ENCODE assay signal across 21 mouse cellular contexts in the genomic region with DNA sequence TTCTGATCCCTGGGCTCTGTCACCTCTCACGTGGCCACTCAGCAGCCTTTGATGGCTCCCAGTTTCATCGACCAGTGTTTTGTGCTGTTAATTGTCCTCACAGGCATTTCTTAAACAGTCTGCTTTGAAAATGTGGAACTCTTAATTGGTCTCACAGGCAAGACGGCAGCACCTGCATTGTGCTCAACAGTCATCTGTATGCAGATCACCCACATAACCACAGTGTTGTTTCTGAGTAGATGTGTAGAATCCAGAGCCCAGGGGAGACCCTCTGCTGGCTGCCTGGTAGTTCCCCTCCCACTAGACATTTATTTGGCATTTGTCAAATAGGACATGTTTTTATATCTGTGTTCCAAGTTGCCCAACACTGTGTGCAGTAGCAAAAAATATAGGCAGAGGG.
A peak's percentile ranks its signal among the peaks of the same experiment; 100 is the strongest.
DNase-seq lines count a peak whose midpoint lies in the region; ATAC-seq and TF ChIP-seq lines count a peak whose summit lies in the region.
"Had no signal": no experiment of that assay in that cellular context is flagged by ENCODE, and none has a peak within 500 bp of the region (broad histone marks: within the 10 kb centered on the region; RNA-seq: fewer than 3 reads in every experiment).

No protein-coding gene starts in this region.

- H3K27me3 ChIP-seq in forebrain, embryonic 10.5 days (ENCODE audit: poor library complexity, severe bottlenecking): no peaks in the 10 kb centered on the region
- H3K27me3 ChIP-seq in forebrain, embryonic 15.5 days: no peaks in the 10 kb centered on the region
- H3K27me3 ChIP-seq in hindbrain, embryonic 14.5 days (ENCODE audit: control insufficient read depth, insufficient read depth, low read length): no peaks in the 10 kb centered on the region
- no peaks in the 10 kb centered on the region for H3K27me3 ChIP-seq in hindbrain, embryonic 10.5 days (ENCODE audit: insufficient read depth, poor library complexity, severe bottlenecking)
- H3K27me3 ChIP-seq in midbrain, postnatal 0 days (ENCODE audit: insufficient read depth, low read length): no peaks in the 10 kb centered on the region
- H3K27me3 ChIP-seq in midbrain, embryonic 16.5 days (ENCODE audit: control insufficient read depth, insufficient read depth, low read depth, low read length): no peaks in the 10 kb centered on the region
- H3K27me3 ChIP-seq in forebrain, embryonic 14.5 days (replicated peaks; ENCODE audit: control insufficient read depth, insufficient read depth, low read length): no peaks in the 10 kb centered on the region
- H3K27me3 ChIP-seq in liver, postnatal 0 days (ENCODE audit: insufficient read depth, low read length): no peaks in the 10 kb centered on the region
- H3K27me3 ChIP-seq: embryonic facial prominence, embryonic 12.5 days; heart, embryonic 13.5 days had no signal

- WGBS in forebrain, embryonic 10.5 days: 56% methylated on average over 3 of the region's 3 CpGs
- WGBS in forebrain, embryonic 15.5 days: 11% methylated on average over 3 of the region's 3 CpGs
- 42% methylated on average over 3 of the region's 3 CpGs for WGBS in hindbrain, embryonic 14.5 days
- 71% methylated on average over 3 of the region's 3 CpGs for WGBS in hindbrain, embryonic 10.5 days
- WGBS in midbrain, postnatal 0 days: 39% methylated on average over 3 of the region's 3 CpGs
- 28% methylated on average over 3 of the region's 3 CpGs for WGBS in midbrain, embryonic 16.5 days
- WGBS in forebrain, embryonic 14.5 days: 5% methylated on average over 3 of the region's 3 CpGs
- 73% methylated on average over 3 of the region's 3 CpGs for WGBS in liver, postnatal 0 days (ENCODE audit: insufficient replicate concordance)

- 0 out of 2 replicates have a peak overlapping the region, but pooled peaks have one; percentile 51 for H3K27ac ChIP-seq in forebrain, embryonic 10.5 days
- no peak overlapping the region for H3K27ac ChIP-seq in forebrain, embryonic 15.5 days (replicated peaks)
- H3K27ac ChIP-seq in hindbrain, embryonic 14.5 days: peak overlapping the region; percentile 32; the same call in 1 of the 2 replicates
- H3K27ac ChIP-seq in hindbrain, embryonic 10.5 days: no peak overlapping the region
- H3K27ac ChIP-seq in midbrain, postnatal 0 days (ENCODE audit: low read depth, low read length): no peak overlapping the region
- H3K27ac ChIP-seq in midbrain, embryonic 16.5 days (ENCODE audit: low read length): no peak overlapping the region
- no peak overlapping the region for H3K27ac ChIP-seq in forebrain, embryonic 14.5 days (ENCODE audit: low read depth, low read length)
- no peak overlapping the region for H3K27ac ChIP-seq in liver, postnatal 0 days (ENCODE audit: low read depth)
- H3K27ac ChIP-seq: embryonic facial prominence, embryonic 12.5 days; heart, adult 2 months; heart, embryonic 13.5 days had no signal

- H3K9ac ChIP-seq in forebrain, embryonic 15.5 days (replicated peaks): no peak overlapping the region
- no peak overlapping the region for H3K9ac ChIP-seq in hindbrain, embryonic 14.5 days
- no peak overlapping the region for H3K9ac ChIP-seq in midbrain, postnatal 0 days (replicated peaks; ENCODE audit: low read length, poor library complexity, severe bottlenecking)
- H3K9ac ChIP-seq in midbrain, embryonic 16.5 days (ENCODE audit: low read depth, low read length): no peak overlapping the region
- H3K9ac ChIP-seq in forebrain, embryonic 14.5 days (ENCODE audit: low read length): no peak overlapping the region
- no peak overlapping the region for H3K9ac ChIP-seq in liver, postnatal 0 days (replicated peaks)
- H3K9ac ChIP-seq: embryonic facial prominence, embryonic 12.5 days; heart, embryonic 13.5 days had no signal

- no peak overlapping the region for H3K4me3 ChIP-seq in forebrain, embryonic 10.5 days
- H3K4me3 ChIP-seq in forebrain, embryonic 15.5 days: no peak overlapping the region
- H3K4me3 ChIP-seq in hindbrain, embryonic 14.5 days (replicated peaks; ENCODE audit: low read length): no peak overlapping the region
- H3K4me3 ChIP-seq in hindbrain, embryonic 10.5 days: no peak overlapping the region
- no peak overlapping the region for H3K4me3 ChIP-seq in midbrain, postnatal 0 days (ENCODE audit: low read depth, low read length)
- H3K4me3 ChIP-seq in midbrain, embryonic 16.5 days (ENCODE audit: low read depth, low read length): no peak overlapping the region
- no peak overlapping the region for H3K4me3 ChIP-seq in forebrain, embryonic 14.5 days (ENCODE audit: low read depth, low read length)
- H3K4me3 ChIP-seq in liver, postnatal 0 days (ENCODE audit: low read depth, low read length): no peak overlapping the region
- H3K4me3 ChIP-seq: embryonic facial prominence, embryonic 12.5 days; heart, adult 2 months; heart, embryonic 13.5 days had no signal

- H3K4me2 ChIP-seq in forebrain, embryonic 15.5 days (replicated peaks): no peak overlapping the region
- no peak overlapping the region for H3K4me2 ChIP-seq in hindbrain, embryonic 14.5 days (replicated peaks)
- no peak overlapping the region for H3K4me2 ChIP-seq in midbrain, postnatal 0 days (ENCODE audit: low read depth, low read length, poor library complexity, severe bottlenecking)
- no peak overlapping the region for H3K4me2 ChIP-seq in midbrain, embryonic 16.5 days (ENCODE audit: low read length)
- H3K4me2 ChIP-seq in forebrain, embryonic 14.5 days (ENCODE audit: low read length): no peak overlapping the region
- no peak overlapping the region for H3K4me2 ChIP-seq in liver, postnatal 0 days (ENCODE audit: low read depth, low read length)
- H3K4me2 ChIP-seq: embryonic facial prominence, embryonic 12.5 days; heart, embryonic 13.5 days had no signal

- TF ChIP-seq CTCF in midbrain, postnatal 0 days (IDR thresholded peaks at IDR 0.05): no peak
- TF ChIP-seq CTCF in liver, postnatal 0 days (IDR thresholded peaks at IDR 0.05; ENCODE audit: low read depth): no peak

- no peaks in the 10 kb centered on the region for H3K9me3 ChIP-seq in forebrain, embryonic 10.5 days
- H3K9me3 ChIP-seq in forebrain, embryonic 15.5 days: no peaks in the 10 kb centered on the region
- H3K9me3 ChIP-seq in hindbrain, embryonic 14.5 days (ENCODE audit: control insufficient read depth, low read length): no peaks in the 10 kb centered on the region
- no peaks in the 10 kb centered on the region; the same call in 1 of the 2 replicates for H3K9me3 ChIP-seq in hindbrain, embryonic 10.5 days
- H3K9me3 ChIP-seq in midbrain, postnatal 0 days (ENCODE audit: low read length): no peaks in the 10 kb centered on the region
- H3K9me3 ChIP-seq in midbrain, embryonic 16.5 days (replicated peaks; ENCODE audit: control insufficient read depth, low read length, poor library complexity, severe bottlenecking): no peaks in the 10 kb centered on the region
- no peaks in the 10 kb centered on the region for H3K9me3 ChIP-seq in forebrain, embryonic 14.5 days (replicated peaks; ENCODE audit: control insufficient read depth, low read length)
- H3K9me3 ChIP-seq in liver, postnatal 0 days (ENCODE audit: low read length): no peaks in the 10 kb centered on the region
- H3K9me3 ChIP-seq: embryonic facial prominence, embryonic 12.5 days; heart, embryonic 13.5 days had no signal

- no peak for DNase-seq in forebrain, embryonic 10.5 days (ENCODE audit: extremely low spot score, low spot score)
- no peak for DNase-seq in hindbrain, embryonic 14.5 days (ENCODE audit: low spot score)
- DNase-seq in hindbrain, embryonic 10.5 days (ENCODE audit: low spot score): no peak
- peak; percentile 3 for DNase-seq in midbrain, postnatal 0 days (ENCODE audit: low spot score)
- DNase-seq in forebrain, embryonic 14.5 days (ENCODE audit: low spot score): peak; percentile 35
- no peak for DNase-seq in liver, postnatal 0 days
- DNase-seq: adrenal gland, postnatal 10 days; B cell, adult 2 months; cerebellum, adult 11-12 months; cerebellum, adult 9-10 months; cerebellum, postnatal 25 days; gastrocnemius, postnatal 10 days; heart, adult 2 months; heart, postnatal 4 days had no signal

- no peak for ATAC-seq in forebrain, embryonic 15.5 days (replicated peaks)
- no peak for ATAC-seq in hindbrain, embryonic 14.5 days (ENCODE audit: low FRiP score)
- no peak for ATAC-seq in midbrain, postnatal 0 days (ENCODE audit: low FRiP score)
- ATAC-seq in midbrain, embryonic 16.5 days: no peak
- peak; percentile 50; the same call in 1 of the 2 replicates for ATAC-seq in forebrain, embryonic 14.5 days
- ATAC-seq in liver, postnatal 0 days: no peak
- ATAC-seq: CD4-positive, CD25-positive, alpha-beta regulatory T cell, adult 4 months; inflammation-experienced regulatory T-cells, adult 6 months; intestine, postnatal 0 days had no signal

- H3K4me1 ChIP-seq in forebrain, embryonic 10.5 days: peaks cover 9% of the 10 kb centered on the region; the same call in 1 of the 2 replicates
- peaks cover 5% of the 10 kb centered on the region; the same call in 1 of the 2 replicates for H3K4me1 ChIP-seq in forebrain, embryonic 15.5 days
- peaks cover 5% of the 10 kb centered on the region; the same call in 1 of the 2 replicates for H3K4me1 ChIP-seq in hindbrain, embryonic 14.5 days (replicated peaks; ENCODE audit: control insufficient read depth, insufficient read depth, low read length)
- no peaks in the 10 kb centered on the region for H3K4me1 ChIP-seq in hindbrain, embryonic 10.5 days (replicated peaks)
- H3K4me1 ChIP-seq in midbrain, postnatal 0 days (ENCODE audit: insufficient read depth, low read length): no peaks in the 10 kb centered on the region
- no peaks in the 10 kb centered on the region for H3K4me1 ChIP-seq in midbrain, embryonic 16.5 days (ENCODE audit: control insufficient read depth, insufficient read depth, low read length)
- H3K4me1 ChIP-seq in forebrain, embryonic 14.5 days (ENCODE audit: control insufficient read depth, insufficient read depth, low read length): no peaks in the 10 kb centered on the region
- H3K4me1 ChIP-seq in liver, postnatal 0 days (ENCODE audit: insufficient read depth): no peaks in the 10 kb centered on the region
- H3K4me1 ChIP-seq: embryonic facial prominence, embryonic 12.5 days; heart, embryonic 13.5 days had no signal

- no peaks in the 10 kb centered on the region for H3K36me3 ChIP-seq in forebrain, embryonic 10.5 days (replicated peaks)
- no peaks in the 10 kb centered on the region for H3K36me3 ChIP-seq in forebrain, embryonic 15.5 days
- H3K36me3 ChIP-seq in hindbrain, embryonic 14.5 days (replicated peaks; ENCODE audit: control insufficient read depth, insufficient read depth): no peaks in the 10 kb centered on the region
- no peaks in the 10 kb centered on the region for H3K36me3 ChIP-seq in hindbrain, embryonic 10.5 days
- H3K36me3 ChIP-seq in midbrain, postnatal 0 days (ENCODE audit: insufficient read depth, low read length): no peaks in the 10 kb centered on the region
- H3K36me3 ChIP-seq in midbrain, embryonic 16.5 days (ENCODE audit: control insufficient read depth, insufficient read depth, low read length): no peaks in the 10 kb centered on the region
- H3K36me3 ChIP-seq in forebrain, embryonic 14.5 days (ENCODE audit: control insufficient read depth, insufficient read depth, low read length): no peaks in the 10 kb centered on the region
- H3K36me3 ChIP-seq in liver, postnatal 0 days (replicated peaks; ENCODE audit: insufficient read depth, low read length): no peaks in the 10 kb centered on the region
- H3K36me3 ChIP-seq: embryonic facial prominence, embryonic 12.5 days; heart, embryonic 13.5 days had no signal

- TF ChIP-seq EP300 in liver, postnatal 0 days (IDR thresholded peaks at IDR 0.05; ENCODE audit: low read depth): no peak

Comparison
In these comparisons a context has a peak if more than half of its experiments do, and no peak if none do; other contexts are left out.
1. DNase-seq: peak in midbrain, postnatal 0 days (single experiment) and forebrain, embryonic 14.5 days (single experiment); none in forebrain, embryonic 10.5 days (single experiment), hindbrain, embryonic 14.5 days (single experiment), hindbrain, embryonic 10.5 days (single experiment) and liver, postnatal 0 days (single experiment).
2. H3K27ac ChIP-seq: peak in forebrain, embryonic 10.5 days (single experiment) and hindbrain, embryonic 14.5 days (single experiment); none in forebrain, embryonic 15.5 days (single experiment), hindbrain, embryonic 10.5 days (single experiment), midbrain, postnatal 0 days (single experiment), midbrain, embryonic 16.5 days (single experiment), forebrain, embryonic 14.5 days (single experiment) and liver, postnatal 0 days (single experiment).